ENCODE assay signal across 23 mouse cellular contexts in genomic region chr4:140644276-140644675, GRCm38 (mm10). TPM values are rescaled to one million over a fixed set of nuclear protein-coding genes. Genes with fewer than 3 reads are reported as not detected.
DNase-seq lines count a peak whose midpoint lies in the region; ATAC-seq lines count a peak whose summit lies in the region.
"Had no signal": no experiment of that assay in that cellular context is flagged by ENCODE, and none has a peak within 500 bp of the region (broad histone marks: within the 10 kb centered on the region; RNA-seq: fewer than 3 reads in every experiment).

No protein-coding gene starts in this region.

- ATAC-seq in hindbrain, embryonic 12.5 days (ENCODE audit: low FRiP score): no peak
- ATAC-seq in midbrain, embryonic 13.5 days: no peak
- ATAC-seq in midbrain, embryonic 14.5 days (ENCODE audit: low FRiP score, low TSS enrichment): no peak
- no peak for ATAC-seq in megakaryocyte-erythroid progenitor cell, adult 5-6 weeks (replicated peaks; ENCODE audit: low FRiP score, low TSS enrichment, poor library complexity, severe bottlenecking)
- ATAC-seq: intestine, embryonic 15.5 days had no signal

- H3K27me3 ChIP-seq in hindbrain, embryonic 12.5 days: no peaks in the 10 kb centered on the region
- H3K27me3 ChIP-seq in hindbrain, embryonic 10.5 days (ENCODE audit: insufficient read depth, poor library complexity, severe bottlenecking): no peaks in the 10 kb centered on the region
- no peaks in the 10 kb centered on the region for H3K27me3 ChIP-seq in midbrain, embryonic 13.5 days
- no peaks in the 10 kb centered on the region for H3K27me3 ChIP-seq in midbrain, embryonic 14.5 days (ENCODE audit: control insufficient read depth, insufficient read depth, low read length)
- H3K27me3 ChIP-seq: intestine, embryonic 15.5 days; limb, embryonic 12.5 days; lung, embryonic 15.5 days; stomach, embryonic 15.5 days had no signal

- WGBS in hindbrain, embryonic 12.5 days: 34% methylated on average over 6 of the region's 6 CpGs
- 37% methylated on average over 6 of the region's 6 CpGs for WGBS in hindbrain, embryonic 10.5 days
- WGBS in midbrain, embryonic 13.5 days: 49% methylated on average over 6 of the region's 6 CpGs
- WGBS in midbrain, embryonic 14.5 days: 48% methylated on average over 6 of the region's 6 CpGs

- H3K9ac ChIP-seq in hindbrain, embryonic 12.5 days: no peak overlapping the region
- H3K9ac ChIP-seq in midbrain, embryonic 13.5 days (replicated peaks): no peak overlapping the region
- no peak overlapping the region for H3K9ac ChIP-seq in midbrain, embryonic 14.5 days (replicated peaks; ENCODE audit: low read length)
- H3K9ac ChIP-seq: intestine, embryonic 15.5 days; limb, embryonic 12.5 days; liver, embryonic 13.5 days; lung, embryonic 15.5 days; stomach, embryonic 15.5 days had no signal

- H3K36me3 ChIP-seq in hindbrain, embryonic 12.5 days: no peaks in the 10 kb centered on the region; the same call in none of the 2 replicates
- peaks cover 70% of the 10 kb centered on the region for H3K36me3 ChIP-seq in hindbrain, embryonic 10.5 days
- peaks cover 28% of the 10 kb centered on the region for H3K36me3 ChIP-seq in midbrain, embryonic 13.5 days
- H3K36me3 ChIP-seq in midbrain, embryonic 14.5 days (ENCODE audit: control insufficient read depth, insufficient read depth, low read length): peaks cover 12% of the 10 kb centered on the region; the same call in 1 of the 2 replicates
- H3K36me3 ChIP-seq: liver, embryonic 13.5 days; lung, embryonic 15.5 days; stomach, embryonic 15.5 days had no signal

- H3K4me3 ChIP-seq in hindbrain, embryonic 12.5 days: no peak overlapping the region
- no peak overlapping the region for H3K4me3 ChIP-seq in hindbrain, embryonic 10.5 days
- H3K4me3 ChIP-seq in midbrain, embryonic 13.5 days (replicated peaks): no peak overlapping the region
- H3K4me3 ChIP-seq in midbrain, embryonic 14.5 days (replicated peaks; ENCODE audit: low read depth, low read length): no peak overlapping the region
- H3K4me3 ChIP-seq: heart, adult 2 months; intestine, embryonic 15.5 days; limb, embryonic 12.5 days; liver, embryonic 13.5 days; lung, embryonic 15.5 days; stomach, embryonic 15.5 days had no signal

- peaks cover 60% of the 10 kb centered on the region for H3K4me1 ChIP-seq in hindbrain, embryonic 12.5 days
- H3K4me1 ChIP-seq in hindbrain, embryonic 10.5 days (replicated peaks): peaks cover 67% of the 10 kb centered on the region
- peaks cover 60% of the 10 kb centered on the region for H3K4me1 ChIP-seq in midbrain, embryonic 13.5 days (replicated peaks)
- H3K4me1 ChIP-seq in midbrain, embryonic 14.5 days (ENCODE audit: control insufficient read depth, insufficient read depth, low read length): peaks cover 29% of the 10 kb centered on the region

- H3K27ac ChIP-seq in hindbrain, embryonic 12.5 days: peak overlapping the region; percentile 1; the same call in 1 of the 2 replicates
- H3K27ac ChIP-seq in hindbrain, embryonic 10.5 days: no peak overlapping the region
- no peak overlapping the region for H3K27ac ChIP-seq in midbrain, embryonic 13.5 days
- H3K27ac ChIP-seq in midbrain, embryonic 14.5 days (replicated peaks; ENCODE audit: low read depth, low read length): no peak overlapping the region
- H3K27ac ChIP-seq: heart, adult 2 months; intestine, embryonic 15.5 days; limb, embryonic 12.5 days; liver, embryonic 13.5 days; lung, embryonic 15.5 days; stomach, embryonic 15.5 days had no signal

- H3K4me2 ChIP-seq in hindbrain, embryonic 12.5 days (replicated peaks): 0 out of 2 replicates have a peak overlapping the region, but pooled peaks have one; percentile 6
- 0 out of 2 replicates have a peak overlapping the region, but pooled peaks have one; percentile 7 for H3K4me2 ChIP-seq in midbrain, embryonic 13.5 days (replicated peaks)
- H3K4me2 ChIP-seq in midbrain, embryonic 14.5 days (ENCODE audit: low read length): no peak overlapping the region
- H3K4me2 ChIP-seq: intestine, embryonic 15.5 days; limb, embryonic 12.5 days; liver, embryonic 13.5 days; lung, embryonic 15.5 days; midbrain, embryonic 11.5 days; stomach, embryonic 15.5 days had no signal

- DNase-seq in cerebellum, adult 11-12 months: peak; percentile 82
- DNase-seq in cerebellum, postnatal 4 days (ENCODE audit: low spot score in 2 of 2): no peak
- DNase-seq in hindbrain, embryonic 10.5 days (ENCODE audit: low spot score): no peak
- no peak for DNase-seq in midbrain, embryonic 14.5 days
- peak; percentile 63 to 72 for DNase-seq in cerebellum, postnatal 36 days
- DNase-seq: adrenal gland, adult 2 months; heart, adult 2 months; heart, postnatal 36 days; kidney, postnatal 36 days; layer of hippocampus, adult 9-11 months; liver, embryonic 13.5 days; lung, postnatal 4 days; retina, postnatal 1 day; thymus, adult 18-20 months; thymus, postnatal 4 days had no signal

- no peaks in the 10 kb centered on the region for H3K9me3 ChIP-seq in hindbrain, embryonic 12.5 days (replicated peaks)
- H3K9me3 ChIP-seq in hindbrain, embryonic 10.5 days: peaks cover 11% of the 10 kb centered on the region
- H3K9me3 ChIP-seq in midbrain, embryonic 13.5 days: 0 out of 2 replicates have a peak, but pooled peaks cover 4% of the 10 kb centered on the region
- H3K9me3 ChIP-seq in midbrain, embryonic 14.5 days (ENCODE audit: control insufficient read depth, low read length): no peaks in the 10 kb centered on the region
- H3K9me3 ChIP-seq: intestine, embryonic 15.5 days; liver, embryonic 13.5 days; lung, embryonic 15.5 days; stomach, embryonic 15.5 days had no signal

RNA-seq across cellular contexts. Expression of gene Arhgef10l, which starts 21.5 kb away (rescaled TPM):
- 31.2 and 31.7 TPM in 2 replicates for polyA plus RNA-seq in hindbrain, embryonic 12.5 days (2016; fragmentation: Nextera tagmentation; extraction: Ambion mirVana)
- polyA plus RNA-seq in hindbrain, embryonic 10.5 days (2016; fragmentation: Nextera tagmentation; extraction: Ambion mirVana): 23.7 and 32.3 TPM in 2 replicates
- polyA plus RNA-seq in midbrain, embryonic 13.5 days (2015; fragmentation: Nextera tagmentation; extraction: Ambion mirVana): 27.7 and 28.3 TPM in 2 replicates
- polyA plus RNA-seq in midbrain, embryonic 14.5 days (2014; fragmentation: Nextera tagmentation; extraction: Ambion mirVana): 18.7 and 24.6 TPM in 2 replicates
- total RNA-seq in megakaryocyte-erythroid progenitor cell, adult 5-6 weeks (2014; fragmentation: Nextera tagmentation): 0.07 TPM in 1 of 2 replicates, not detected in the other
- not detected in 2 replicates for total RNA-seq in megakaryocyte-erythroid progenitor cell, adult 5-6 weeks (2017)

RNA-seq across cellular contexts. Expression of gene Rcc2, which starts 56.1 kb away (rescaled TPM):
- polyA plus RNA-seq in hindbrain, embryonic 12.5 days (2016; fragmentation: Nextera tagmentation; extraction: Ambion mirVana): 94.4 and 97.8 TPM in 2 replicates
- 33.9 and 37.5 TPM in 2 replicates for polyA plus RNA-seq in hindbrain, embryonic 10.5 days (2016; fragmentation: Nextera tagmentation; extraction: Ambion mirVana)
- polyA plus RNA-seq in midbrain, embryonic 13.5 days (2015; fragmentation: Nextera tagmentation; extraction: Ambion mirVana): 23.6 and 26.3 TPM in 2 replicates
- polyA plus RNA-seq in midbrain, embryonic 14.5 days (2014; fragmentation: Nextera tagmentation; extraction: Ambion mirVana): 21.2 and 21.5 TPM in 2 replicates
- total RNA-seq in megakaryocyte-erythroid progenitor cell, adult 5-6 weeks (2014; fragmentation: Nextera tagmentation): 211 and 220 TPM in 2 replicates
- total RNA-seq in megakaryocyte-erythroid progenitor cell, adult 5-6 weeks (2017): 134 and 194 TPM in 2 replicates

Comparison
In these comparisons a context has a peak if more than half of its experiments do, and no peak if none do; other contexts are left out.
1. DNase-seq: peak in cerebellum, adult 11-12 months (single experiment) and cerebellum, postnatal 36 days (2 of 2); none in cerebellum, postnatal 4 days (0 of 2), hindbrain, embryonic 10.5 days (single experiment) and midbrain, embryonic 14.5 days (single experiment).